23 mouse cellular contexts compared by ENCODE assay signal in genomic region chrX:48098470-48099129, GRCm38 (mm10). TPM values are rescaled to one million over a fixed set of nuclear protein-coding genes. Genes with fewer than 3 reads are reported as not detected.
DNase-seq lines count a peak whose midpoint lies in the region; ATAC-seq and TF ChIP-seq lines count a peak whose summit lies in the region.
"Had no signal": no experiment of that assay in that cellular context is flagged by ENCODE, and none has a peak within 500 bp of the region (broad histone marks: within the 10 kb centered on the region; RNA-seq: fewer than 3 reads in every experiment).

No protein-coding gene starts in this region.

- TF ChIP-seq CTCF in lung, postnatal 0 days (IDR thresholded peaks at IDR 0.05) = no peak

- H3K4me2 ChIP-seq in lung, postnatal 0 days (replicated peaks; ENCODE audit: low read depth, low read length) = no peak overlapping the region
- H3K4me2 ChIP-seq: hindbrain, embryonic 15.5 days; liver, embryonic 15.5 days; midbrain, embryonic 13.5 days had no signal

- no peak for TF ChIP-seq EP300 in lung, postnatal 0 days (IDR thresholded peaks at IDR 0.05)

- H3K27ac ChIP-seq in lung, postnatal 0 days (ENCODE audit: low read length) = no peak overlapping the region
- no peak overlapping the region for H3K27ac ChIP-seq in midbrain, embryonic 10.5 days (replicated peaks)
- H3K27ac ChIP-seq in hindbrain, embryonic 10.5 days = no peak overlapping the region
- H3K27ac ChIP-seq: heart, embryonic 10.5 days; hindbrain, embryonic 15.5 days; liver, embryonic 15.5 days; macrophage; midbrain, embryonic 13.5 days had no signal

- intact Hi-C loops in left cerebral cortex, postnatal 10 days (cut with DNase I) = no loop called here

- H3K9ac ChIP-seq in lung, postnatal 0 days (replicated peaks; ENCODE audit: low read depth) = no peak overlapping the region
- H3K9ac ChIP-seq: hindbrain, embryonic 15.5 days; liver, embryonic 15.5 days; midbrain, embryonic 13.5 days had no signal

- peak; percentile 9 for DNase-seq in lung, postnatal 0 days (ENCODE audit: low spot score)
- no peak for DNase-seq in lung, postnatal 14 days
- DNase-seq in induced T-regulatory cell, adult 2 months (ENCODE audit: low read depth) = peak; percentile 69
- peak; percentile 41 to 53 for DNase-seq in thymus, postnatal 10 days (ENCODE audit: low spot score in 2 of 2)
- DNase-seq in left cerebral cortex, postnatal 10 days (ENCODE audit: extremely low spot score in 1 of 2, low spot score in 2 of 2) = no peak
- DNase-seq in midbrain, embryonic 10.5 days (ENCODE audit: low spot score) = no peak
- no peak for DNase-seq in hindbrain, embryonic 10.5 days (ENCODE audit: low spot score)
- DNase-seq: adrenal gland, adult 8-10 months; cerebellum, adult 18-20 months; cerebellum, postnatal 36 days; gastrocnemius, postnatal 14 days; heart, postnatal 14 days; kidney, adult 18-20 months; kidney, postnatal 25 days; right cerebral cortex, postnatal 14 days had no signal

- WGBS in lung, postnatal 0 days = 74% methylated on average over 9 of the region's 9 CpGs
- WGBS in midbrain, embryonic 10.5 days = 81% methylated on average over 9 of the region's 9 CpGs
- 85% methylated on average over 9 of the region's 9 CpGs for WGBS in hindbrain, embryonic 10.5 days

- ATAC-seq in lung, postnatal 0 days = peak; percentile 40
- peak; percentile 94 for ATAC-seq in CD4-positive, CD25-positive, alpha-beta regulatory T cell, adult 4 months
- ATAC-seq: midbrain, embryonic 13.5 days had no signal

- no peaks in the 10 kb centered on the region for H3K27me3 ChIP-seq in lung, postnatal 0 days (replicated peaks; ENCODE audit: insufficient read depth, low read length)
- H3K27me3 ChIP-seq in midbrain, embryonic 10.5 days (ENCODE audit: low read depth, poor library complexity, severe bottlenecking) = 0 out of 2 replicates have a peak, but pooled peaks cover 5% of the 10 kb centered on the region
- no peaks in the 10 kb centered on the region; the same call in 1 of the 2 replicates for H3K27me3 ChIP-seq in hindbrain, embryonic 10.5 days (ENCODE audit: insufficient read depth, poor library complexity, severe bottlenecking)
- H3K27me3 ChIP-seq: hindbrain, embryonic 15.5 days; liver, embryonic 15.5 days; midbrain, embryonic 13.5 days had no signal

- H3K9me3 ChIP-seq in lung, postnatal 0 days (ENCODE audit: low read length) = no peaks in the 10 kb centered on the region
- H3K9me3 ChIP-seq in midbrain, embryonic 10.5 days (replicated peaks) = no peaks in the 10 kb centered on the region
- no peaks in the 10 kb centered on the region for H3K9me3 ChIP-seq in hindbrain, embryonic 10.5 days
- H3K9me3 ChIP-seq: G1E; heart, embryonic 10.5 days; hindbrain, embryonic 15.5 days; liver, embryonic 15.5 days; midbrain, embryonic 13.5 days had no signal

- no peaks in the 10 kb centered on the region for H3K4me1 ChIP-seq in lung, postnatal 0 days (ENCODE audit: insufficient read depth, low read depth, low read length)
- H3K4me1 ChIP-seq in midbrain, embryonic 10.5 days = no peaks in the 10 kb centered on the region
- 0 out of 2 replicates have a peak, but pooled peaks cover 3% of the 10 kb centered on the region for H3K4me1 ChIP-seq in hindbrain, embryonic 10.5 days (replicated peaks)
- H3K4me1 ChIP-seq: heart, embryonic 10.5 days; hindbrain, embryonic 15.5 days; liver, embryonic 15.5 days; midbrain, embryonic 13.5 days had no signal

- no peak overlapping the region for H3K4me3 ChIP-seq in lung, postnatal 0 days (ENCODE audit: low read depth, low read length)
- no peak overlapping the region for H3K4me3 ChIP-seq in midbrain, embryonic 10.5 days
- H3K4me3 ChIP-seq in hindbrain, embryonic 10.5 days = no peak overlapping the region
- H3K4me3 ChIP-seq: erythroblast, embryonic 14.5 days; heart, embryonic 10.5 days; hindbrain, embryonic 15.5 days; liver, embryonic 15.5 days; midbrain, embryonic 13.5 days had no signal

- no peaks in the 10 kb centered on the region for H3K36me3 ChIP-seq in lung, postnatal 0 days (ENCODE audit: insufficient read depth, low read length)
- H3K36me3 ChIP-seq in midbrain, embryonic 10.5 days = no peaks in the 10 kb centered on the region
- H3K36me3 ChIP-seq in hindbrain, embryonic 10.5 days = no peaks in the 10 kb centered on the region
- H3K36me3 ChIP-seq: G1E; heart, embryonic 10.5 days; hindbrain, embryonic 15.5 days; liver, embryonic 15.5 days; midbrain, embryonic 13.5 days had no signal

RNA-seq across cellular contexts. Expression of gene Xpnpep2, which starts 9.9 kb away (rescaled TPM):
- 0.54 and 0.64 TPM in 2 replicates for polyA plus RNA-seq in lung, postnatal 0 days (2015; fragmentation: Nextera tagmentation; extraction: Ambion mirVana)
- under 1 TPM in 1 of 2 experiments, not detected in 1; 0.59 TPM for polyA plus RNA-seq in CD4-positive, CD25-positive, alpha-beta regulatory T cell, adult 4 months (2017; shearing (Covaris generic))
- total RNA-seq in left cerebral cortex, postnatal 10 days (2021) = under 1 TPM; 0.13 to 0.39 TPM
- 1.9 and 2.2 TPM in 2 replicates for polyA plus RNA-seq in midbrain, embryonic 10.5 days (2016; fragmentation: Nextera tagmentation; extraction: Ambion mirVana)
- polyA plus RNA-seq in hindbrain, embryonic 10.5 days (2016; fragmentation: Nextera tagmentation; extraction: Ambion mirVana) = 1.3 and 1.4 TPM in 2 replicates
- polyA plus RNA-seq: erythroblast, embryonic 14.5 days; macrophage had no signal

RNA-seq across cellular contexts. Expression of gene Sash3, which starts 47.6 kb away (rescaled TPM):
- 4.5 and 4.8 TPM in 2 replicates for polyA plus RNA-seq in lung, postnatal 0 days (2015; fragmentation: Nextera tagmentation; extraction: Ambion mirVana)
- polyA plus RNA-seq in CD4-positive, CD25-positive, alpha-beta regulatory T cell, adult 4 months (2017; shearing (Covaris generic)) = 100 to 1,000 TPM; 332 to 499 TPM
- total RNA-seq in left cerebral cortex, postnatal 10 days (2021) = 1 to 10 TPM; 1.6 to 1.8 TPM
- polyA plus RNA-seq in midbrain, embryonic 10.5 days (2016; fragmentation: Nextera tagmentation; extraction: Ambion mirVana) = 1.3 and 1.5 TPM in 2 replicates
- polyA plus RNA-seq in hindbrain, embryonic 10.5 days (2016; fragmentation: Nextera tagmentation; extraction: Ambion mirVana) = 1.1 and 1.9 TPM in 2 replicates

Comparison
In these comparisons a context has a peak if more than half of its experiments do, and no peak if none do; other contexts are left out.
1. DNase-seq: peak in lung, postnatal 0 days (single experiment), induced T-regulatory cell, adult 2 months (single experiment) and thymus, postnatal 10 days (2 of 2); none in lung, postnatal 14 days (single experiment), left cerebral cortex, postnatal 10 days (0 of 2), midbrain, embryonic 10.5 days (single experiment) and hindbrain, embryonic 10.5 days (single experiment).
2. RNA of gene Sash3, which starts 47.6 kb away (polyA plus RNA-seq): 332 to 499 TPM in CD4-positive, CD25-positive, alpha-beta regulatory T cell, adult 4 months; 4.5 to 4.8 TPM in lung, postnatal 0 days, 1.1 to 1.9 TPM in hindbrain, embryonic 10.5 days and 1.3 to 1.5 TPM in midbrain, embryonic 10.5 days; every median in the first group is over 10 times any median in the second.